Mouse (Mus musculus): ENCODE results near the gene Myrf. TPM values are rescaled to one million over a fixed set of nuclear protein-coding genes. Genes with fewer than 3 reads are reported as not detected.

The Myrf gene
- total and polyA plus RNA-seq, 2 experiments from 2014 or later, result 2.0 to 5.9 TPM

- ATAC-seq (no peak), DNase-seq (ENCODE audit: low spot score) (no peak)
- TF ChIP-seq CTCF (IDR thresholded peaks at IDR 0.05; ENCODE audit: low read depth), result 0 out of 2 replicates have a peak, but pooled peaks have one; percentile 1
- WGBS, result 36% methylated on average over 26 of the region's 26 CpGs
- Histone ChIP-seq H3K36me3 (ENCODE audit: insufficient read depth, low read length) (no peaks in the 10 kb centered on the region), H3K4me3 (ENCODE audit: low read length) (no peak overlapping the region), H3K9ac (replicated peaks; ENCODE audit: low read length) (no peak overlapping the region), H3K4me2 (ENCODE audit: low read depth, low read length) (no peak overlapping the region), H3K9me3 (ENCODE audit: low read length) (no peaks in the 10 kb centered on the region), H3K4me1 (ENCODE audit: insufficient read depth, low read length) (no peaks in the 10 kb centered on the region), H3K27ac (no peak overlapping the region), H3K27me3 (ENCODE audit: insufficient read depth, low read length) (no peaks in the 10 kb centered on the region)
Observed at GRCm38 (mm10) chr19:10224637-10225453, 15.7 kb downstream of the Myrf start.

DNA sequence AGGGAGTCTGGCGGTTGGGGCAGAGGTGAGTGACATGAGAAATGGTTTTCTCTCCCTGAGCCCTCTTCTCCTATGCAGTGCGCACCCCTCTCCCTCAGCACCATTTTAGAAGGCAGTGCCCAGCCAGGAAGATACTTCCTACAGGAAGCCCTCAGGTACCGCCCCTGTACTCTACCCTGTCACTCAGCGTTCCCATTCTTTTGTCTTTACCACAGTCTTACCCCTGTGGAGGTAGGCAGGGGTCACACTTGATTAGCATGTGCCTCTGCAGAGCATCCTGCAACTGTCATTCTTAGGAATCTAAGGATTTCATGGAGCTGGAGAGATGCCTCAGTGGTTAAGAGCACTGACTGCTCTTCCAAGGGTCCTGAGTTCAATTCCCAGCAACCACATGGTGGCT lies 17.0 kb downstream of the Myrf start:
- TF ChIP-seq CTCF (IDR thresholded peaks at IDR 0.05; ENCODE audit: low read depth), result no peak
- Histone ChIP-seq H3K36me3 (ENCODE audit: insufficient read depth, low read length) (no peaks in the 10 kb centered on the region), H3K9ac (replicated peaks; ENCODE audit: low read length) (no peak overlapping the region), H3K27ac (no peak overlapping the region), H3K4me2 (ENCODE audit: low read depth, low read length) (no peak overlapping the region), H3K4me3 (ENCODE audit: low read length) (no peak overlapping the region), H3K4me1 (ENCODE audit: insufficient read depth, low read length) (no peaks in the 10 kb centered on the region), H3K9me3 (ENCODE audit: low read length) (no peaks in the 10 kb centered on the region), H3K27me3 (ENCODE audit: insufficient read depth, low read length) (no peaks in the 10 kb centered on the region)
- 66% methylated on average over 4 of the region's 4 CpGs for WGBS
- no peak for ATAC-seq
- DNase-seq (ENCODE audit: low spot score), result no peak

DNA sequence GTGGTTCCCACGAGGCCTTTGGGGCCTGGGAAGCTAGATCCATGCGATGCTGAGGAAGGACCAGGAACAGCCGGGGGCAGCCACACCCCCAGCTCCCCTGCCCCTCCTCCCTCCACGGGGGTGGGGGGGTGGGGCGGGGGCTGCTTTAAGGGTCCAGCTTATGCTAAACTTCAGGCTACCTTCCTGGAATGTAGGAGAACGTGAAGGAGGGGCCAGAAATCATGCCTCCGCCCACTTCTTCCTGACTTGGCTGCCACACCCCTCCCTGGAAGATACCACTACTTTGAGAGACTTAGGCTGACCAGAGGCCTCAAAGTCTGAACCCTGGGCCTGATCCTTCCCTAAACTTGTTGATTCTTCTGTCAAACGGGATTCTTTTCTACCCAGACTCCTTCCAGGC lies 17.9 kb downstream of the Myrf start:
- H3K4me3 ChIP-seq (ENCODE audit: low read length), result no peak overlapping the region
- no peaks in the 10 kb centered on the region for H3K27me3 ChIP-seq (ENCODE audit: insufficient read depth, low read length)
- no peak overlapping the region for H3K27ac ChIP-seq
- TF ChIP-seq CTCF (IDR thresholded peaks at IDR 0.05; ENCODE audit: low read depth), result no peak
- no peaks in the 10 kb centered on the region for H3K4me1 ChIP-seq (ENCODE audit: insufficient read depth, low read length)
- no peak for ATAC-seq
- no peaks in the 10 kb centered on the region for H3K36me3 ChIP-seq (ENCODE audit: insufficient read depth, low read length)
- no peaks in the 10 kb centered on the region for H3K9me3 ChIP-seq (ENCODE audit: low read length)
- H3K9ac ChIP-seq (replicated peaks; ENCODE audit: low read length), result no peak overlapping the region
- 51% methylated on average over 8 of the region's 8 CpGs for WGBS
- no peak for DNase-seq (ENCODE audit: low spot score)
- H3K4me2 ChIP-seq (ENCODE audit: low read depth, low read length), result no peak overlapping the region

- H3K36me3 ChIP-seq (ENCODE audit: insufficient read depth, low read length), result no peaks in the 10 kb centered on the region
- TF ChIP-seq CTCF (IDR thresholded peaks at IDR 0.05; ENCODE audit: low read depth), result no peak
- H3K27me3 ChIP-seq (ENCODE audit: insufficient read depth, low read length), result no peaks in the 10 kb centered on the region
- WGBS, result 69% methylated on average over 4 of the region's 4 CpGs
- H3K9me3 ChIP-seq (ENCODE audit: low read length), result no peaks in the 10 kb centered on the region
- no peak overlapping the region for H3K4me2 ChIP-seq (ENCODE audit: low read depth, low read length)
- ATAC-seq (0 out of 2 replicates have a peak, but pooled peaks have one; percentile 18), DNase-seq (ENCODE audit: low spot score) (peak; percentile 28)
- H3K9ac ChIP-seq (replicated peaks; ENCODE audit: low read length), result no peak overlapping the region
- no peak overlapping the region for H3K4me3 ChIP-seq (ENCODE audit: low read length)
- H3K4me1 ChIP-seq (ENCODE audit: insufficient read depth, low read length), result no peaks in the 10 kb centered on the region
- no peak overlapping the region for H3K27ac ChIP-seq
Observed at GRCm38 (mm10) chr19:10221585-10221984, 19.0 kb downstream of the Myrf start.

DNA sequence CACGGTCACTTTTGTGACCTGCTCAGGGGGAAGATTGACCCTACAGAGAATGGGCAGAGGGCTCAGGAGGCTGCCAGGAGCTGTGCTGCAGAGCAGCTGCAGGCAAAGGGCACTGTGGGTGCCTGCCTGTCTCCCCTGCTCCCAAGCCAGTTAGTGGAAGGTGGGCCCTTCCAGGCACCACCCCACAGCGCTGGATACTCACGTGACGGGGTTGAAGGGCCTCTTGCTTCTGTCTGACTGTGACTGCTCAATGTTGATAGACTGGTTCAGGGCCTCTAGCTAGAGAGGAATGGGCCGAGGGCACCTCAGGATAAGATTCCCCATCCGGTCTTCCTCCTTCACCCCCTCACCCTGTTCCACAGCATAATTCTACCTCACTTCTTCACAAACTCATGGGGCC lies 21.0 kb downstream of the Myrf start:
- WGBS, result 79% methylated on average over 6 of the region's 6 CpGs
- Histone ChIP-seq H3K9ac (replicated peaks; ENCODE audit: low read length) (no peak overlapping the region), H3K4me2 (ENCODE audit: low read depth, low read length) (no peak overlapping the region), H3K36me3 (ENCODE audit: insufficient read depth, low read length) (no peaks in the 10 kb centered on the region), H3K4me1 (ENCODE audit: insufficient read depth, low read length) (no peaks in the 10 kb centered on the region), H3K27ac (no peak overlapping the region), H3K9me3 (ENCODE audit: low read length) (no peaks in the 10 kb centered on the region), H3K27me3 (ENCODE audit: insufficient read depth, low read length) (no peaks in the 10 kb centered on the region), H3K4me3 (ENCODE audit: low read length) (no peak overlapping the region)
- DNase-seq (ENCODE audit: low spot score) (no peak), ATAC-seq (no peak)
- TF ChIP-seq CTCF (IDR thresholded peaks at IDR 0.05; ENCODE audit: low read depth), result no peak

DNA sequence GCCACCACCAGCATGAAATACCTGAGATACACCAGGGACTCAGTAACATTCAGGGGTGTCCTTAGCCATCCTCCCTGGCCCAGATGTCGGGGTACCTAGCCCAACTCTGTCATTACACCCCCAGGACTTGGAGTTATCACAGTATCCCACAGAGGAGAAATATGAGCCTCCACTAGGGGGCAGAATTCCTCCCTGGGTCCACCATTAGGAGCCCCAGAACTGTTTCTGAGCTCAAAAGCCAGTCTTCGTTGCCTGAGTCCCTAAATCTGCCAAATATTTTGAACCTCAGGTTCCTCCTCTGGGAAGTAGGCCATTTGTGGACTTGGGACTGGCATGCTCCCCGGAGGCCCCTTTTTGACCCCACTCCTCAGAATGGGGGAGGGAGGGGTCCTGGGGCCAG lies 21.4 kb downstream of the Myrf start:
- no peaks in the 10 kb centered on the region for H3K9me3 ChIP-seq (ENCODE audit: low read length)
- WGBS, result 48% methylated on average over 3 of the region's 3 CpGs
- peak; percentile 69 for DNase-seq (ENCODE audit: low spot score)
- H3K9ac ChIP-seq (replicated peaks; ENCODE audit: low read length), result no peak overlapping the region
- no peak for ATAC-seq
- no peaks in the 10 kb centered on the region for H3K4me1 ChIP-seq (ENCODE audit: insufficient read depth, low read length)
- TF ChIP-seq CTCF (IDR thresholded peaks at IDR 0.05; ENCODE audit: low read depth), result peak; percentile 77
- H3K36me3 ChIP-seq (ENCODE audit: insufficient read depth, low read length), result no peaks in the 10 kb centered on the region
- H3K27me3 ChIP-seq (ENCODE audit: insufficient read depth, low read length), result no peaks in the 10 kb centered on the region
- H3K4me2 ChIP-seq (ENCODE audit: low read depth, low read length), result no peak overlapping the region
- H3K27ac ChIP-seq, result no peak overlapping the region
- no peak overlapping the region for H3K4me3 ChIP-seq (ENCODE audit: low read length)

GRCm38 (mm10) chr19:10216101-10216500 lies 24.4 kb downstream of the Myrf start:
- Histone ChIP-seq H3K27me3 (ENCODE audit: insufficient read depth, low read length) (no peaks in the 10 kb centered on the region), H3K4me3 (ENCODE audit: low read length) (no peak overlapping the region), H3K9me3 (ENCODE audit: low read length) (no peaks in the 10 kb centered on the region), H3K9ac (replicated peaks; ENCODE audit: low read length) (no peak overlapping the region), H3K27ac (no peak overlapping the region), H3K4me2 (ENCODE audit: low read depth, low read length) (no peak overlapping the region), H3K36me3 (ENCODE audit: insufficient read depth, low read length) (0 out of 2 replicates have a peak, but pooled peaks cover 2% of the 10 kb centered on the region), H3K4me1 (ENCODE audit: insufficient read depth, low read length) (no peaks in the 10 kb centered on the region)
- TF ChIP-seq CTCF (IDR thresholded peaks at IDR 0.05; ENCODE audit: low read depth), result no peak
- DNase-seq (ENCODE audit: low spot score) (no peak), ATAC-seq (no peak)
- WGBS, result 76% methylated on average over 8 of the region's 8 CpGs
